ENCODE assay signal across 11 mouse cellular contexts in genomic region chr19:8987816-8988215, GRCm38 (mm10). TPM values are rescaled to one million over a fixed set of nuclear protein-coding genes. Genes with fewer than 3 reads are reported as not detected.
DNase-seq lines count a peak whose midpoint lies in the region; ATAC-seq and TF ChIP-seq lines count a peak whose summit lies in the region.
"Had no signal": no experiment of that assay in that cellular context is flagged by ENCODE, and none has a peak within 500 bp of the region (broad histone marks: within the 10 kb centered on the region; RNA-seq: fewer than 3 reads in every experiment).

No protein-coding gene starts in this region.

- H3K27me3 ChIP-seq in midbrain, embryonic 11.5 days (ENCODE audit: control insufficient read depth, insufficient read depth, low read length) = peaks cover 20% of the 10 kb centered on the region
- H3K27me3 ChIP-seq in midbrain, embryonic 14.5 days (ENCODE audit: control insufficient read depth, insufficient read depth, low read length) = peaks cover 40% of the 10 kb centered on the region

- H3K9me3 ChIP-seq in midbrain, embryonic 11.5 days (ENCODE audit: control insufficient read depth, low read length) = no peaks in the 10 kb centered on the region
- no peaks in the 10 kb centered on the region for H3K9me3 ChIP-seq in midbrain, embryonic 14.5 days (ENCODE audit: control insufficient read depth, low read length)

- no peak overlapping the region for H3K27ac ChIP-seq in midbrain, embryonic 11.5 days (ENCODE audit: low read depth, low read length)
- H3K27ac ChIP-seq in midbrain, embryonic 14.5 days (replicated peaks; ENCODE audit: low read depth, low read length) = no peak overlapping the region
- peak overlapping the region; percentile 100 for H3K27ac ChIP-seq in gastrocnemius, adult 2 months

- no peak overlapping the region for H3K4me3 ChIP-seq in midbrain, embryonic 11.5 days (ENCODE audit: low read depth, low read length)
- H3K4me3 ChIP-seq in midbrain, embryonic 14.5 days (replicated peaks; ENCODE audit: low read depth, low read length) = no peak overlapping the region
- peak overlapping the region; percentile 99 for H3K4me3 ChIP-seq in gastrocnemius, adult 2 months
- H3K4me3 ChIP-seq: erythroblast, embryonic 14.5 days had no signal

- intact Hi-C loops in gastrocnemius, adult 2 months (cut with DNase I) = no loop called here
- intact Hi-C loops in heart, postnatal 14 days (cut with DNase I) = no loop called here
- intact Hi-C loops in left cerebral cortex, postnatal 10 days (cut with DNase I) = no loop called here

- no peaks in the 10 kb centered on the region for H3K36me3 ChIP-seq in midbrain, embryonic 11.5 days (ENCODE audit: control insufficient read depth, insufficient read depth, low read length)
- peaks cover 3% of the 10 kb centered on the region; the same call in 1 of the 2 replicates for H3K36me3 ChIP-seq in midbrain, embryonic 14.5 days (ENCODE audit: control insufficient read depth, insufficient read depth, low read length)

- peak; percentile 79 for DNase-seq in midbrain, embryonic 11.5 days (ENCODE audit: low spot score, missing footprints)
- DNase-seq in midbrain, embryonic 14.5 days = no peak
- DNase-seq in gastrocnemius, adult 2 months = peak; percentile 87
- DNase-seq in heart, postnatal 14 days = peak; percentile 39 to 69
- no peak for DNase-seq in left cerebral cortex, postnatal 10 days (ENCODE audit: extremely low spot score in 1 of 2, low spot score in 2 of 2)
- DNase-seq in right cerebral cortex, postnatal 14 days = no peak
- no peak for DNase-seq in frontal cortex, postnatal 25 days (ENCODE audit: low spot score in 2 of 2)
- DNase-seq: cerebellum, adult 11-12 months; kidney, postnatal 14 days; right cerebral cortex, postnatal 25 days had no signal

- WGBS in midbrain, embryonic 11.5 days = 41% methylated on average over 2 of the region's 2 CpGs
- 48% methylated on average over 2 of the region's 2 CpGs for WGBS in midbrain, embryonic 14.5 days

- no peak for TF ChIP-seq CTCF in gastrocnemius, adult 2 months (IDR thresholded peaks at IDR 0.05)

- ATAC-seq in midbrain, embryonic 11.5 days (ENCODE audit: low FRiP score) = no peak
- ATAC-seq in midbrain, embryonic 14.5 days (ENCODE audit: low FRiP score, low TSS enrichment) = no peak

- H3K9ac ChIP-seq in midbrain, embryonic 11.5 days (ENCODE audit: low read length) = no peak overlapping the region
- no peak overlapping the region for H3K9ac ChIP-seq in midbrain, embryonic 14.5 days (replicated peaks; ENCODE audit: low read length)

- H3K4me2 ChIP-seq in midbrain, embryonic 11.5 days = no peak overlapping the region
- no peak overlapping the region for H3K4me2 ChIP-seq in midbrain, embryonic 14.5 days (ENCODE audit: low read length)

- peaks cover 29% of the 10 kb centered on the region for H3K4me1 ChIP-seq in midbrain, embryonic 11.5 days (ENCODE audit: control insufficient read depth, insufficient read depth, low read length)
- peaks cover 49% of the 10 kb centered on the region for H3K4me1 ChIP-seq in midbrain, embryonic 14.5 days (ENCODE audit: control insufficient read depth, insufficient read depth, low read length)

RNA-seq across cellular contexts. Expression of gene Ahnak, which starts 1.3 kb away (rescaled TPM):
- polyA plus RNA-seq in midbrain, embryonic 11.5 days (2014; fragmentation: Nextera tagmentation; extraction: Ambion mirVana) = 5.0 and 6.3 TPM in 2 replicates
- polyA plus RNA-seq in midbrain, embryonic 14.5 days (2014; fragmentation: Nextera tagmentation; extraction: Ambion mirVana) = 1.2 and 4.2 TPM in 2 replicates
- total RNA-seq in gastrocnemius, adult 2 months (2021) = 100 to 1,000 TPM; 212 to 217 TPM
- 100 to 1,000 TPM; 288 to 310 TPM for total RNA-seq in heart, postnatal 14 days (2021)
- 10 to 100 TPM; 14.5 to 17.8 TPM for total RNA-seq in left cerebral cortex, postnatal 10 days (2021)

RNA-seq across cellular contexts. Expression of gene Eef1g, which starts 21.0 kb away (rescaled TPM):
- polyA plus RNA-seq in midbrain, embryonic 11.5 days (2014; fragmentation: Nextera tagmentation; extraction: Ambion mirVana) = 435 and 439 TPM in 2 replicates
- 308 and 311 TPM in 2 replicates for polyA plus RNA-seq in midbrain, embryonic 14.5 days (2014; fragmentation: Nextera tagmentation; extraction: Ambion mirVana)
- 100 to 1,000 TPM; 423 to 463 TPM for total RNA-seq in gastrocnemius, adult 2 months (2021)
- 100 to 1,000 TPM; 220 to 273 TPM for total RNA-seq in heart, postnatal 14 days (2021)
- 100 to 1,000 TPM; 228 to 251 TPM for total RNA-seq in left cerebral cortex, postnatal 10 days (2021)

RNA-seq across cellular contexts. Expression of gene Tut1, which starts 34.2 kb away (rescaled TPM):
- 23.5 and 28.4 TPM in 2 replicates for polyA plus RNA-seq in midbrain, embryonic 11.5 days (2014; fragmentation: Nextera tagmentation; extraction: Ambion mirVana)
- 20.0 and 25.0 TPM in 2 replicates for polyA plus RNA-seq in midbrain, embryonic 14.5 days (2014; fragmentation: Nextera tagmentation; extraction: Ambion mirVana)
- total RNA-seq in gastrocnemius, adult 2 months (2021) = 10 to 100 TPM in 1 of 2 experiments, 1 to 10 TPM in 1; 7.9 to 10.4 TPM
- total RNA-seq in heart, postnatal 14 days (2021) = 1 to 10 TPM; 7.6 TPM
- 10 to 100 TPM; 14.6 to 16.0 TPM for total RNA-seq in left cerebral cortex, postnatal 10 days (2021)

RNA-seq across cellular contexts. Expression of gene Mta2, which starts 46.1 kb away (rescaled TPM):
- polyA plus RNA-seq in midbrain, embryonic 11.5 days (2014; fragmentation: Nextera tagmentation; extraction: Ambion mirVana) = 50.9 and 56.0 TPM in 2 replicates
- polyA plus RNA-seq in midbrain, embryonic 14.5 days (2014; fragmentation: Nextera tagmentation; extraction: Ambion mirVana) = 38.0 and 62.2 TPM in 2 replicates
- total RNA-seq in gastrocnemius, adult 2 months (2021) = 10 to 100 TPM; 23.5 to 27.2 TPM
- 10 to 100 TPM; 42.1 to 44.8 TPM for total RNA-seq in heart, postnatal 14 days (2021)
- 10 to 100 TPM; 50.2 to 52.4 TPM for total RNA-seq in left cerebral cortex, postnatal 10 days (2021)

RNA-seq across cellular contexts. Expression of gene Eml3, which starts 58.5 kb away (rescaled TPM):
- polyA plus RNA-seq in midbrain, embryonic 11.5 days (2014; fragmentation: Nextera tagmentation; extraction: Ambion mirVana) = 5.8 and 8.2 TPM in 2 replicates
- polyA plus RNA-seq in midbrain, embryonic 14.5 days (2014; fragmentation: Nextera tagmentation; extraction: Ambion mirVana) = 4.3 and 5.5 TPM in 2 replicates
- 1 to 10 TPM; 3.4 to 6.2 TPM for total RNA-seq in gastrocnemius, adult 2 months (2021)
- total RNA-seq in heart, postnatal 14 days (2021) = 10 to 100 TPM; 12.5 to 16.2 TPM
- 1 to 10 TPM; 7.5 to 8.5 TPM for total RNA-seq in left cerebral cortex, postnatal 10 days (2021)

Comparison
In these comparisons a context has a peak if more than half of its experiments do, and no peak if none do; other contexts are left out.
1. DNase-seq: peak in midbrain, embryonic 11.5 days (single experiment), gastrocnemius, adult 2 months (single experiment) and heart, postnatal 14 days (2 of 2); none in midbrain, embryonic 14.5 days (single experiment), left cerebral cortex, postnatal 10 days (0 of 2), right cerebral cortex, postnatal 14 days (single experiment) and frontal cortex, postnatal 25 days (0 of 2).
2. RNA of gene Ahnak, which starts 1.3 kb away (total RNA-seq): 288 to 310 TPM in heart, postnatal 14 days and 212 to 217 TPM in gastrocnemius, adult 2 months; 14.5 to 17.8 TPM in left cerebral cortex, postnatal 10 days; every median in the first group is over 10 times any median in the second.